Mouse (Mus musculus) brain, embryonic 18.5 days (tissue): ENCODE measurements around the gene Gm20388.

Source experiments
- DNase-seq: peaks from one replicate; pipeline ENCODE4 v3.0.0-alpha.2; 2012; ENCODE audit warnings: low read depth, low spot score

Gene Gm20388

GRCm38 (mm10) chr8:123717516-123718490 lies 3807.2 kb downstream of the Gm20388 start:
- no peak for DNase-seq

DNA sequence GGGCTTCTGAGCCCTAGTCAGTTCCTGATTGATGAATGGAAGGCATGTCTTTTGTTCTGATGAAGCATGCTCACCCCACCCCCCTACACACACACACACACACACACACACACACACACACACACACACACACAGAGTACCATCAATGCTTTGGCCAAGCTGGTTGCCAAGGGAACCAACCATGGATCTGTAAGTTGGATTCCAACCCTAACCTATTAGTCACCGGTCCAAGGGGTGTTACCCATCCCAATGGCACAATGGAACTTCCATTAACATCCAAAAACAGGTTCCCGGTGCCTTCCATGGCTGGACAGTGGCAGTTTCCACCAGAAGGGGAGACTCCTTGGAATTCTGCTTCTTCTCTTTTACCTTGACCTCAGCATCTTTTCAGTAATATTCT lies 3808.1 kb downstream of the Gm20388 start:
- no peak for DNase-seq

- DNase-seq: no peak
Observed at GRCm38 (mm10) chr8:123719280-123719679, 3808.6 kb downstream of the Gm20388 start.

GRCm38 (mm10) chr8:123719811-123720210 lies 3809.2 kb downstream of the Gm20388 start:
- no peak for DNase-seq

- DNase-seq: no peak
Observed at GRCm38 (mm10) chr8:123720471-123721001, 3809.9 kb downstream of the Gm20388 start.

- DNase-seq: no peak
Observed at GRCm38 (mm10) chr8:123722245-123722644, 3811.6 kb downstream of the Gm20388 start.

DNA sequence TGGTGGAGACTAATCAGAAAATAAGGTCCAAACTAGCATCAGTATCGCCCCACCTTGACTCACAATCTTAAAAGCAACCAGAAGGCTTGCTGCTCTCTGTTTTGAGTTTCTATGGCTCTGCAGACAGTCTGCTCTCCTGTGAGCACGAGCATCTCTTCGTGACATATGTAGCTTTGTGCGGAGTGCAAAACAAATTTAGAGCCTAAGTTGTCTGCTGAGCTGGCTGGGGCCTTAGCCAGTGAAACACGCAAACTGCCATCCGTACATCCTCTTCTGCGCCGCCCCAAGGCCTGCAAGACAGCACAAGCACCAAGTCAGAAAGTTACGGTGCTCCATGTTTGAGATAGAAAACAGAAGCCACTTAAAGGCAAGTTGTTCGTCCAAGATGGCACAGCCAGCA lies 3814.1 kb downstream of the Gm20388 start:
- DNase-seq: no peak

- DNase-seq: no peak
Observed at GRCm38 (mm10) chr8:123725261-123725660, 3814.6 kb downstream of the Gm20388 start.

- no peak for DNase-seq
Observed at GRCm38 (mm10) chr8:123726759-123727158, 3816.1 kb downstream of the Gm20388 start.

- DNase-seq: no peak
Observed at GRCm38 (mm10) chr8:123729055-123729785, 3818.6 kb downstream of the Gm20388 start.

DNA sequence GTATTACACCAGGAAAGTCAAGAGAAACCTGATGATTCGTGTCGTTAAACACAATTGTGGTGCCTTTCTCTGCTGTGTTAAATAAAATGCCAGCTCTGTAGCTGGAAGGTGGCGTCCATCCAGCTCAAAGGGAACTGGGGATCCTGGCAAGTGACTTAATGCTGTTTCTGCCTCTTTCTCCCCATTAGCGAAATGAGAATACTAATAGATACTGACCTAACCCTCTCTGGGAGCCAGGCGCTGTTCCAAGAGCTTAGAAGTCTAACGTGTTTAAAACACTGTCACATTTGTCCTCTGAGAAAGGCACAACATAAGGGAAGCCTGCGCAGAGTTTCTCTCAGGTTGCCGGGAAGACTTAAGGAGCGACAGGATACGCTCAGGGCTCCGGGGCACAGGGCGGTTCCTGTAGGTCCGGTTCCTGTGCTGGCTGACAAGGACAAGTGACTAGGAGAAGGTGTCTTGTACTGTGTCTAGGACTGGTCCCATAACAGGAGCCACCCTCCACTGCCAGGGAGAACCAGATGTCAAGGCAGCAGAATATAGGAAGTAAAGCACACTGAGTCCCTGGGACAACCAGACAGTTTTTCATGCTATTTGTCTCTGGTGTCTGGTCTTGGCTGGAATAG lies 3819.3 kb downstream of the Gm20388 start:
- DNase-seq: no peak

DNA sequence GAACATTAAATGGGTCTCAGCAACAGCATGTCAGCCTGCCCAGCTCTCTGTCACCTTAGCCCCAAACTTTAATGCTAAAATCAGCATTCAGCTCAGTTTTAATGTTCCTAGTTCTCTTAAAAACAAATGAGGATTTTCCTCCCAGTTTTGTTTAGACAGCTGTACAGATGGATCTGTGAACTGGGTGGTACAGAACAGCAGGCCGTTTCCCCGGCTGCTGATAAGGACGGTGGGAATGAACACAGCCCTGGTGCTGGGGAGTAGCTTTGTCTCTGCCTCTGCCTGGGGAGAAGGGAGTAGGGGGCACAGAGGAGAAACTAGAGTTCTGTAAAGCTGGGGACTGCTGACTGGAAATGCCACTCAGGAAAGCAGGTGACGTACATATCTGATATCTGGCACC lies 3821.7 kb downstream of the Gm20388 start:
- DNase-seq: no peak

GRCm38 (mm10) chr8:123734486-123734885 lies 3823.8 kb downstream of the Gm20388 start:
- DNase-seq: no peak

GRCm38 (mm10) chr8:123736974-123737373 lies 3826.3 kb downstream of the Gm20388 start:
- DNase-seq: no peak

DNA sequence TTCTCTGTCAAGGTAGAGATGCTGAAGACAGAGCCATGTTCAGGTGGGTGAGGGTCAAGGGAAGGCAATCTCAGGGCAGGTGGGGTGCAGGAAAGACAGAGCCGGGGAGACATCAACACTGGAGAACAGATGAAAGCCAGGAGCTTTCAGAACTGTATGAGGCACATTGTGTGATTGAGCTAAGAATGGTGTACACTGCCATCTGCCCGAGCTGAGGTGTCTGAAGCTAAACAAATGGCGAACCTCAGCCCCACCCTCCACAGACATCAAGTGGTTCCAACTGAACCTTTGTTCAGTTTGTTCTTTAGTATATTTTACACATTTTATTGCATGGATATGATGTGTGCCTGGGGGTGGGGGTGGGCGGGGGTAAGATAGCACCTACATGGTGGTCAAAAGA lies 3829.6 kb downstream of the Gm20388 start:
- no peak for DNase-seq

DNA sequence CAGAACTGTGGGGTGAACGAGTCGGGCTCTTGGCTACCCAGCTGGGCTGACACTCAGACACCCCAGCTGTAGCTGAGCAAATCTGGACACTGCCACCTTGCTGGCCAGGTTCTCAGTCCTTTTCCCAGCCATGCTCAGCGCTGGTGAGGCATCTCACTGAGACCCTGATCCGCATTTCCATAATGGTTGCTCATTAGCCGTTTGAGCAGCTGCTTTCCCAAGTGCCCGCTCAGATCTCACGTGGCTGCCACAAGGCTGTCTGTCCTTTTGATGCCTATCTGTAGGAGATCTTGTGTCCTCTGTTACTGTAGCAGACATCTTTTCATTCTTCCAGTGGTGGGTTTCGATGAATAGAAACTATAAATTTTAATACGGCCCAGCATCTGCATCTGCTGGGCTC lies 3830.6 kb downstream of the Gm20388 start:
- no peak for DNase-seq

- no peak for DNase-seq
Observed at GRCm38 (mm10) chr8:123746488-123746887, 3835.8 kb downstream of the Gm20388 start.

DNA sequence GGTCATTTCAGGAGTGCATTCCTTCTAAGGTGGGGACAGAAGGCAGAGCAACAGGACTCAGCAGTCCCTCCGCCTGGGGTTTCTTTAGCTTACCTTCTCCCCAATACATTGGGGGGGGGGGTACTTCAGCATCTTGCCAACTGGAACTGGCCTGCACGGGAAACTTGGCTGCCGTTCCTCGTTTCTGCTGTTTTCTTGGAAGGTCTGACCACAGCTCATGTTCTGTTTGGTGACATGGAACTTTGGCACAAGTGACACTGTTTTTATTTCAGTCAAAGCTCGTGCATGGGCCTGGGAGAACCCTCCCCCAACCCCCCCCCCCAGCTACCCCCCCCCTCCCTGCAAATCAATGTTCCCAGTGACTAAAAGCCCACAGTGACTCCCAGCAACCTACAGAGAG lies 3837.1 kb downstream of the Gm20388 start:
- no peak for DNase-seq

- DNase-seq: no peak
Observed at GRCm38 (mm10) chr8:123750171-123750693, 3839.6 kb downstream of the Gm20388 start.

DNA sequence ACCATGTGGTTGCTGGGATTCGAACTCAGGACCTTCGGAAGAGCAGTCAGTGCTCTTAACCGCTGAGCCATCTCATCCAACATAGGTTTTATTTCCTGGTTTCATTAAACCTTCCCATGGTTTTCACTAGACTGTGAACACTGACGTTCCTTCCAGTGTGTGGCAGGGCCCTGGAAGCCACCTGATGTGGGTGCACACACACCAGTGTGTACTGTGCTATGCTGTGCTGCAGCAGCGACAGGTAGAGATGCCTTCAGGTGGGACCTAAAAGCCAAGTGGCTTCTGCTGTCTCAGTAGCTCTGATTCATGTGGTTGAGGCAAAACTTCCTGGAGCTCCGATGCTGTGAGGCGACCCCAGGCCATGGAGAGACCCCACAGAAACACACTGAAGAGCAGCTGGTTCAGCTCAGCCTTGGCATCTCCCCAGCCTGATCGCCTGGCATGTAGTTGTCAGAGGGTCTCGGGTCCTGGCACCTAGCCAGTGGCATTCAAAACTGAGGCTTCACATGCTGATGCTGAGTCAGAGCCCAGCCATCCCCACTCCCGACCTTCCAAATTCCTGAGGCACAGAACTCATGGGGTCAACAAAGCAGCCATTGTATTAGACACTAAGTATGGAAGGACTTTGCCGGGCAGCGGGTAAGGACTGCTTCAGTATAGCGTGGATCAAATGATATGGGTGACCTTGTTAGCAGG lies 3842.3 kb downstream of the Gm20388 start:
- no peak for DNase-seq
